Mouse (Mus musculus) 3T3-L1 (cell line): Measurements from ENCODE around the gene Serpine1.

Source experiments
- DNase-seq: peaks from one replicate; pipeline ENCODE4 v3.0.0-alpha.2; 2015; ENCODE audit warnings: low read depth, low spot score

Serpine1 gene

GRCm38 (mm10) chr5:137025132-137025531 is 46.9 kb downstream of the Serpine1 start:
- peak; percentile 78 for DNase-seq

- no peak for DNase-seq
Observed at GRCm38 (mm10) chr5:137024318-137024717, 47.8 kb downstream of the Serpine1 start.

- DNase-seq = peak; percentile 93
Observed at GRCm38 (mm10) chr5:137015913-137016312, 56.2 kb downstream of the Serpine1 start.

GRCm38 (mm10) chr5:137012401-137012950 is 59.6 kb downstream of the Serpine1 start:
- DNase-seq = peak; percentile 95
